Mouse (Mus musculus): Measurements from ENCODE around the gene Spag4. TPM values are rescaled to one million over a fixed set of nuclear protein-coding genes. Genes with fewer than 3 reads are reported as not detected.

The Spag4 gene
- polyA plus RNA-seq (2015; fragmentation: Nextera tagmentation; extraction: Ambion mirVana), result 3.6 and 4.1 TPM in 2 replicates

DNA sequence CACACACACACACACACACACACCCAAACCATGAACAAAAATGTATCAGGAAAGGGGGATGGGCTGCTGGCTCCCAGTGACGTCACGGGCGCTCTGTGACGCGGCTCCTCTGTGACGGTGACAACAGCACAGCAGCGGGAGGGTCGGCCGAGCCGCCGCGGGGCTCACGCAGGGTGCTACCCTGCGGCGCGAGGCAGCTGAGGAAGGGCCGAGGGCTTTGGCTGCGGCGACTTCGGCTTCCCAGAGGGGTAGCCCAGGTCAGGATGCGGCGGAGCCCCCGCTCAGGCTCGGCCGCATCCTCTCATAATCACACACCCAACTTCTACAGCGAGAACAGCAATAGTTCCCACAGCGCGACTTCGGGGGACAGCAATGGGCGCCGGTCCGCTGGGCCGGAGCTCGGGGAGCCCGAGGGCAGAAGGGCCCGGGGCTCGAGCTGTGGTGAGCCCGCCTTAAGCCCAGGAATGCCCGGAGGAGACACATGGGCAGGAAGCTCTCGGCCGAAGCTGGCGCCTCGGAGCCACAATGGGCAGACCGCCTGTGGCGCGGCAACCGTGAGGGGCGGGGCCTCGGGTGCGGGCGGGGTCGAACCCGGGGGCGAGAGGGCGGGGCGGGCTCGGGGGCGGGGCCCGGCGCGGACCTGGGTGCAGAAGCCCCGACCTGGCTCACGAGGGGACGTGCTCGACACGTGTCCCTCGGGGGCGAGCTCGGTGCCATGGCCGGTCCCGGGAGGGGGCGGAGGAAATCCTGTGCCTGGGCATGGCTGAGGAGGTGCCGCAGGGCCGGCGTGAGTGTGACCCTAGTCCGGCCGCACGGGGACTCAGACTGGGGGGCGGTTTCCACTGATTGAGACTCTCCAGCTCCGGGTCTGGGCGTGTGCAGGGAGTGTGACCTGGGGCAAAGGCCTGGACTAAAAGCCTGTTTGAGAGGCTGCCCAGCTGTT is at the start of gene Spag4:
TSS of gene Spag4 (plus strand) at position 77 of the 943 bp plus-strand sequence.
- peak within 1 kb of the TSS; percentile 87 for H3K27ac ChIP-seq
- H3K27me3 ChIP-seq, result no peaks in the 10 kb centered on the region
- H3K9me3 ChIP-seq (replicated peaks), result no peaks in the 10 kb centered on the region
- H3K4me2 ChIP-seq, result peak within 1 kb of the TSS; percentile 97
- under 1% methylated on average over 70 of the region's 81 CpGs for WGBS
- peak; percentile 87 for ATAC-seq (replicated peaks; ENCODE audit: low FRiP score)
- peaks cover 24% of the 10 kb centered on the region for H3K36me3 ChIP-seq
- H3K9ac ChIP-seq, result peak within 1 kb of the TSS; percentile 78
- peak within 1 kb of the TSS; percentile 77 for H3K4me3 ChIP-seq (replicated peaks)
- peaks cover 18% of the 10 kb centered on the region for H3K4me1 ChIP-seq

DNA sequence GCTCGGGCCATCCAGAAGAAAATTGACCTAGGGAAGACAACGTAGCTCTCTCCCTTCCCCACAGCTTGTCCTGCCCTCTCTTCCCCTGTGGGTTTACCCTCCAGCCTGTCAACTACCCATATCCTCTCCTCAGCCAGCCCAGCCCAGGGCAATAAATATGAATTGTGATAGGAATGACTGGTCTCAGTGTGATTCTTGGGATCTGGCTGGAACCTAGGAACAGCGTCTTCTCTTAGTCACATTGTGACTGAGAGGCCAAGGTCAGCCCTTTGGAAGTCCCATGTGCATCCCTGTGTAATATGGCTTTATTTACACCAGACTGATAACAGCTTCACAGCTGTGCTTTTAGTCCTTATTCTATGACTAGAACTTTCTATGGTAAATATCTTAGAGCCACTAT is 46.9 kb upstream of the Spag4 start:
- H3K27ac ChIP-seq, result no peak overlapping the region
- no peaks in the 10 kb centered on the region for H3K27me3 ChIP-seq
- H3K4me3 ChIP-seq (replicated peaks), result no peak overlapping the region
- H3K36me3 ChIP-seq, result peaks cover 68% of the 10 kb centered on the region
- H3K9ac ChIP-seq, result no peak overlapping the region
- no peak for ATAC-seq (replicated peaks; ENCODE audit: low FRiP score)
- no peaks in the 10 kb centered on the region for H3K4me1 ChIP-seq
- H3K4me2 ChIP-seq, result no peak overlapping the region
- H3K9me3 ChIP-seq (replicated peaks), result no peaks in the 10 kb centered on the region
- WGBS, result 72% methylated on average over 3 of the region's 3 CpGs

DNA sequence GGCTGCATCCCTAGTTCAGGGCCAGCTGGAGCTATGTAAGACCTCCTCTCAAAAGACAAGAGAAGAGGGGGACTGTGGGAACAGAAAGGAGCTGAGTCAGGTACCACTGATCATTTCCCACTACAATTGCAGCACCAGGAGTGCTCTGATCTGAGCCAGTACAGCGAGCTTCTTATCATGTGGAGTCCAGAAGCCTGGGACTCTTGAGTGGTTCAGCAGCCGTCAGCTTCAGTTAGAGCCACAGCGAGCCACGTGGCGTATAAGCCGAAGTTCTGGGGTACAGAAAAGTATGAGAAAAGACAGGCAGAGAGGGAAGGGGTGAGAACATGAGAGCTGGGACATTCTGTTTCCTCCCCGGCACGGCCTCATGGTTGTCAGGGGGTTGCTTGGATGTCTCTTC is 43.8 kb upstream of the Spag4 start:
- H3K9me3 ChIP-seq (replicated peaks), result no peaks in the 10 kb centered on the region
- no peaks in the 10 kb centered on the region for H3K27me3 ChIP-seq
- H3K27ac ChIP-seq, result no peak overlapping the region
- no peak overlapping the region for H3K4me3 ChIP-seq (replicated peaks)
- no peak overlapping the region for H3K4me2 ChIP-seq
- no peak for ATAC-seq (replicated peaks; ENCODE audit: low FRiP score)
- H3K9ac ChIP-seq, result no peak overlapping the region
- H3K4me1 ChIP-seq, result no peaks in the 10 kb centered on the region
- H3K36me3 ChIP-seq, result peaks cover 37% of the 10 kb centered on the region
- WGBS, result 89% methylated on average over 8 of the region's 8 CpGs

DNA sequence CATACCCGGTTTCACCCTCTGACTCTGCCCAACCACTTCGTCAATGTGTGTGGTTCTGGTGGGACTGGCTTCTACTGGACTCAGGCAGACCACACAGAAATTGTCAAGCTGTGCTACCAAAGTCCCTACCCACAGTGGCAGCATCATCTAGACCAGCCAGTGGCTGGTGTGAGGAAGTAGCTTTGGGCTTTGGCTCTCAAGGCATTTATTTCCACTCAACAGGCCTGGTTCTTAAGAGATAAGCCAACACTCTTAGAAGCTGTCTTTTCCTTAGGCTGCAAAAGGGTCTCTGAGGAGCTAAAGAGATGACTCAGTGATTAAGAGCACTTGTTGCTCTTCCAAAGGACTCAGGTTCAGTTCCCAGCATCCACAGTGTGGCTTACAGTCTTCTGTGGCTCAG is 43.2 kb upstream of the Spag4 start:
- Histone ChIP-seq H3K9me3 (replicated peaks) (no peaks in the 10 kb centered on the region), H3K27me3 (no peaks in the 10 kb centered on the region), H3K27ac (no peak overlapping the region), H3K4me2 (no peak overlapping the region), H3K4me1 (no peaks in the 10 kb centered on the region), H3K4me3 (replicated peaks) (no peak overlapping the region), H3K9ac (no peak overlapping the region), H3K36me3 (peaks cover 32% of the 10 kb centered on the region)
- no peak for ATAC-seq (replicated peaks; ENCODE audit: low FRiP score)
- 91% methylated on average over 2 of the region's 2 CpGs for WGBS

DNA sequence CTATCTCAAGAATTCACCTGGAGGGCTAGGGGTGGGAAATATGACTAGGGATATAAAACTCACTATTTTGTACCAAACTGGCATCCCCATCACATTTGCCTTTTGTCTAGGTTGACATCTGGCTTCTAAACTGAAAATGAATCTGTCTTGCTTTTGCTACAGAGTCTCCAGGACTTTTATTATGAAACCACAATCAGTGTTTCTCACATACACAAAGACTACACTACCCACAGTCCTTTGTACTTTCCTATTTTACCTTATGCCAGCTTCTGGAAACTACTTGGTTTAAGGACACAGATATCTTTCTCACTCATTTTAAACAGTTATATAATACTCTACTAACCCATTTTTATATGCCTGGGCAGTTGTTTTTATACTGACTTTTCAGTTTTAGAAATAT is 39.5 kb upstream of the Spag4 start:
- H3K4me1 ChIP-seq, result no peaks in the 10 kb centered on the region

DNA sequence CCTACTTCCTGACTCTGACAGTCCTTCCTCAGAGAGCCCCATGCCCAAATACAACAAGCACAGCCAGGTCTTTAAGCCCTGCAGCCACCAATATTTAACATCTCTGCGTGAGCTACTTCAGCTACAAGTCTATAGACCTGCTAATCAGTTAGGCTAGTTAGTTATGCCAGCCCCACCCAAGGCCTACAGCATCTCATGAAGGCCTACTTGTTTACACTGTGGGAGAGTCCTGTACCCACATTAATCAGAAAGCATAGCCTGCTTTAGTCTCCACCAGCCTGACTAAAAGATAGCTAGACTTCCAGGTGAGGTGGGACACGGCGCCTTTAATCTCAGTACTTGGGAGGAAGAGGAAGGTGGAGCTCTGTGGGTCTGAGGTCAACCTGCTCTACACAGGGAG is 25.6 kb upstream of the Spag4 start:
- ATAC-seq (replicated peaks; ENCODE audit: low FRiP score), result no peak

More for the DNA sequence above, 39.5 kb upstream of the Spag4 start:
- Histone ChIP-seq H3K27ac (no peak overlapping the region), H3K27me3 (no peaks in the 10 kb centered on the region), H3K4me3 (replicated peaks) (no peak overlapping the region), H3K9me3 (replicated peaks) (no peaks in the 10 kb centered on the region), H3K36me3 (no peaks in the 10 kb centered on the region), H3K9ac (no peak overlapping the region), H3K4me2 (no peak overlapping the region)
- no peak for ATAC-seq (replicated peaks; ENCODE audit: low FRiP score)

DNA sequence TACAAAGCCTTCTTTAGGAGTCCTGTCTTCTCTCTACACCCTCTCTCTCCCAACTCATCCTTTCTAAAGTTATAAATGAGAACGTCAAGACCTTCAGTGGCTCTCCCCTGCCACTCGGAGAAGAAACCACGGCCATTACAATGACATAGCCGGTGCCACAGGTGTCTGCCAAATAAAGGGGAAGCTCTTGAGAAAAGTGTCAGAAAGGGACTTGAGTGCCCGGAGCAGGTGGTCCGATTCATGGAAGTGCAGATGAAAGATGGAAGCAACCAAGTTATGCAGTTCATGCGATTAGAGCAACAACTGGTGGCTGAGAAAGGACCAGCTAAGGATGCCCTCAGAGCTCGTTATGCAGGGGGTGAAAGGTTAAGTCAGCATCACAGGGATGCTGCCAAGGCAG is 22.1 kb upstream of the Spag4 start:
- ATAC-seq (replicated peaks; ENCODE audit: low FRiP score), result no peak

More for the DNA sequence above, 25.6 kb upstream of the Spag4 start:
- H3K9ac ChIP-seq, result no peak overlapping the region
- no peak overlapping the region for H3K4me3 ChIP-seq (replicated peaks)
- no peaks in the 10 kb centered on the region for H3K36me3 ChIP-seq
- no peak overlapping the region for H3K27ac ChIP-seq
- H3K27me3 ChIP-seq, result no peaks in the 10 kb centered on the region
- WGBS, result 92% methylated on average over 3 of the region's 3 CpGs
- H3K4me2 ChIP-seq, result no peak overlapping the region
- no peaks in the 10 kb centered on the region for H3K9me3 ChIP-seq (replicated peaks)
- no peaks in the 10 kb centered on the region for H3K4me1 ChIP-seq

DNA sequence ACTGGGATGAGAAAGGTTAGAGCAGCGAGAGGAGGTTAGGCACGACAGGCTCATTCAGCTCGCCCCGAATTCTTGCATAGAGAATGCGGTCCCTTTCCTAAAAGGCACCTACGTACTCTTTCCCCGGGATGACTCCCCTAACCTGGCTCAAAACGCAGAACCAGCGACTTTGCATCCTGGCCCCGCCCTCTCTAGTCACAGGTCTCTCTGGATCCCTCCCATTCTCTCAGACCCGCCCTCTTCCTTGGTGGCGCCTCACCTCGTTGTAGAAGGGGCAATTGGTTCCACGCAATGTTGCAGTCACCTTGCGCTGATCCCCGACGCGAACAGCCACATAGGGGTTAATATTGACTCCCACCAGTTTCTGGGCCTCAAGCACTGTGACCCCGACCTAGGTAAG is 17.0 kb upstream of the Spag4 start:
- no peaks in the 10 kb centered on the region for H3K9me3 ChIP-seq (replicated peaks)
- no peak overlapping the region for H3K27ac ChIP-seq
- peaks cover 9% of the 10 kb centered on the region; the same call in 1 of the 2 replicates for H3K4me1 ChIP-seq
- ATAC-seq (replicated peaks; ENCODE audit: low FRiP score), result no peak; the same call in 1 of the 2 replicates
- no peak overlapping the region for H3K9ac ChIP-seq
- peaks cover 12% of the 10 kb centered on the region; the same call in 1 of the 2 replicates for H3K27me3 ChIP-seq
- 5% methylated on average over 19 of the region's 19 CpGs for WGBS
- no peaks in the 10 kb centered on the region for H3K36me3 ChIP-seq
- H3K4me3 ChIP-seq (replicated peaks), result peak overlapping the region; percentile 28
- peak overlapping the region; percentile 56 for H3K4me2 ChIP-seq

More for the DNA sequence above, 22.1 kb upstream of the Spag4 start:
- peaks cover 9% of the 10 kb centered on the region; the same call in 1 of the 2 replicates for H3K27me3 ChIP-seq
- H3K27ac ChIP-seq, result no peak overlapping the region
- no peak overlapping the region for H3K4me2 ChIP-seq
- peaks cover 5% of the 10 kb centered on the region; the same call in 1 of the 2 replicates for H3K4me1 ChIP-seq
- 76% methylated on average over 8 of the region's 8 CpGs for WGBS
- no peaks in the 10 kb centered on the region for H3K36me3 ChIP-seq
- H3K4me3 ChIP-seq (replicated peaks), result no peak overlapping the region
- no peaks in the 10 kb centered on the region for H3K9me3 ChIP-seq (replicated peaks)
- no peak overlapping the region for H3K9ac ChIP-seq

DNA sequence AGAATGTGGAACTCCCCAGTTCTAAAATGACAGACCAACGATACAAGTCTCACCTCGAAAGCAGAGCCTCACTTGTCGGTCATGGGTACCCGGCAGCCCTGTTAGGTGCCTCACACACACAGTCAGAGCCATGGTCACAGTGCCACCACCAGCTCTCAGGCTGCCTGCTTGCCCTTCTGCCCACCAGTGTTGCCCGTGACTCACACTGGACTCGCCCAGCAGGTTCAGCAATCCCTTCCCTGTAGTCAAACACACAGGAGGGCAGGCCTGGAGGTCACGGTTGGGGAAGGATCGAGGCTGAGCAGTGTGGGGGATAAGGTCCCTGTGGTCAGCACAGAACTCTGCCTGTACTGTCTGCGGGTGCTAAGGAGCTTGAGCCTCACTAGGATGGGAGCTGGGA is 12.2 kb upstream of the Spag4 start, which contains the start of gene Fer1l4:
TSS of gene Fer1l4 (minus strand) at position 132 of the 400 bp plus-strand sequence.
- no peak within 1 kb of the TSS for H3K9ac ChIP-seq
- H3K4me2 ChIP-seq, result no peak within 1 kb of the TSS
- H3K4me3 ChIP-seq (replicated peaks), result no peak within 1 kb of the TSS
- no peak for ATAC-seq (replicated peaks; ENCODE audit: low FRiP score)
- no peaks in the 10 kb centered on the region for H3K36me3 ChIP-seq
- H3K4me1 ChIP-seq, result peaks cover 5% of the 10 kb centered on the region; the same call in 1 of the 2 replicates
- no peaks in the 10 kb centered on the region for H3K9me3 ChIP-seq (replicated peaks)
- peaks cover 8% of the 10 kb centered on the region; the same call in 1 of the 2 replicates for H3K27me3 ChIP-seq
- no peak within 1 kb of the TSS for H3K27ac ChIP-seq
- WGBS, result 77% methylated on average over 9 of the region's 9 CpGs

DNA sequence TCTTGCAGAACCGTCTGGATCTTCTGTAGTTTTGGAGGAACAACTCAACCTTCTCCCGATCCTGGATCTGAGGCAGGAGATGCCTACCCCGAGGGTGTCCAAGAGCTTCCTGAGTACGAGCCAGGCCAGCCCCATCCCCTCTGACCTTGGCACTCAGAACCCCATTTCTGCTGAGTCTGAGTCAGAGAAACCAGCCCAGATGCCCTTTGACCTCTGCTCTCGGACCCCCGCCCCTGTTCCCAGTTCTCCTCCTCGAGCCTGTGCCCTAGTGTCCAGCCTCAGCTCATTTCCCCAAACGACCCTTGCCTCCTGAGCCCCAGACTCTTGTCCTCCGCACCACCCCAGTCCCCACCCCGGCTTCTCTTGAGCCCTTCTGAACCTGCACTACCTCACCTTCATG is 1.2 kb downstream of the Spag4 start:
- Histone ChIP-seq H3K4me2 (peak overlapping the region; percentile 97), H3K27me3 (no peaks in the 10 kb centered on the region), H3K27ac (peak overlapping the region; percentile 87; the same call in 1 of the 2 replicates), H3K9ac (peak overlapping the region; percentile 78; the same call in 1 of the 2 replicates), H3K4me1 (peaks cover 18% of the 10 kb centered on the region), H3K9me3 (replicated peaks) (no peaks in the 10 kb centered on the region), H3K4me3 (replicated peaks) (peak overlapping the region; percentile 77), H3K36me3 (peaks cover 32% of the 10 kb centered on the region)
- WGBS, result 28% methylated on average over 10 of the region's 10 CpGs
- peak; percentile 12 for ATAC-seq (replicated peaks; ENCODE audit: low FRiP score)

DNA sequence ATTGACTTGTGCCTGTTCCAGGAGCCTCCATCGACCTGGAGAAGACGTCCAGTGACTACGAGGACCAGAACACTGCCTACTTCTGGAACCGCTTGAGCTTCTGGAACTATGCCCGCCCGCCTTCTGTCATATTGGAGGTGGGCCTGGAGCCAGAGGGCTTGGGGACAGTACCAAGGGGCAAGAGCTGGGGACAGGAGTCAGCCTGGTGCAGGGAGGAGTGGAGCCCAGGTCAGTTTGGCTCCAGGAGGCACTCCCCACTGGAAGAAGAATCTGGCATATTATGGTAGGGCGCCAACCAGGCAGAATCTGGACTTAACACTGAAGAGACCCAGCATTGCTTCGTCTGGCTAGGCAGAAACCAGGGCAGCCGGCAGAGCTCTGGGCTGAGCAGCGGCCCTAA is 2.9 kb downstream of the Spag4 start:
- Histone ChIP-seq H3K9ac (no peak overlapping the region), H3K27me3 (no peaks in the 10 kb centered on the region), H3K27ac (no peak overlapping the region), H3K4me3 (replicated peaks) (no peak overlapping the region), H3K9me3 (replicated peaks) (no peaks in the 10 kb centered on the region), H3K4me2 (no peak overlapping the region), H3K36me3 (peaks cover 50% of the 10 kb centered on the region), H3K4me1 (peaks cover 18% of the 10 kb centered on the region)
- ATAC-seq (replicated peaks; ENCODE audit: low FRiP score), result no peak
- WGBS, result 90% methylated on average over 10 of the region's 10 CpGs

DNA sequence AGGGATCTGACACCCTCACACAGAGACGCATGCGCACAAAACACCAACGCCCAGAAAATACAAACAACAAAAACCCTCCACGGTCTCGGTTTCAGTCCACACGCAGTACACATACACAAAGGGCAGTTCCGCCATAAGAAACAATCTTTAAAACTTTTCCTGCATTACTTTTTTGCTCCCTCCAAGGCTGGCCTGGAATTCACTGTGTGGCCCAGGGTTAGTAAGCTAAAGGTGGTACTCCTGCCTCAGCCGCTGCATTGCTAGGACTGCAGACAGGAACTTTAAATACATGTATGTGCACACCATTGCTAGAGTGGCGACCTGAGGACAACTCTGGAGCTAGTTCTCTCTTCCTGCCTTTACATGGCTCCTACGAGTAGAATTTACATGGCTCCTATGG is 6.3 kb downstream of the Spag4 start:
- no peak for ATAC-seq (replicated peaks; ENCODE audit: low FRiP score)
- peaks cover 83% of the 10 kb centered on the region for H3K36me3 ChIP-seq
- WGBS, result 94% methylated on average over 10 of the region's 10 CpGs

More for the DNA sequence above, 6.3 kb downstream of the Spag4 start:
- Histone ChIP-seq H3K9me3 (replicated peaks) (no peaks in the 10 kb centered on the region), H3K4me1 (peaks cover 6% of the 10 kb centered on the region), H3K9ac (no peak overlapping the region), H3K27me3 (no peaks in the 10 kb centered on the region), H3K4me3 (replicated peaks) (no peak overlapping the region), H3K4me2 (no peak overlapping the region), H3K27ac (no peak overlapping the region)
